Mouse (Mus musculus): ENCODE data around the gene Palmd. TPM values are rescaled to one million over a fixed set of nuclear protein-coding genes. Genes with fewer than 3 reads are reported as not detected.

The Palmd gene
- polyA plus RNA-seq, 1 experiment from 2014 or later: 7.7 TPM

- H3K4me1 ChIP-seq (replicated peaks; ENCODE audit: control insufficient read depth, insufficient read depth, low read length): no peaks in the 10 kb centered on the region
- no peak overlapping the region for H3K4me2 ChIP-seq (replicated peaks; ENCODE audit: low read depth, low read length)
- no peaks in the 10 kb centered on the region for H3K36me3 ChIP-seq (ENCODE audit: control insufficient read depth, insufficient read depth, low read length)
- H3K27ac ChIP-seq (ENCODE audit: low read depth, low read length): no peak overlapping the region
- ATAC-seq (ENCODE audit: low FRiP score) (no peak), DNase-seq (ENCODE audit: low spot score) (no peak)
- H3K9ac ChIP-seq (ENCODE audit: low read depth, low read length): no peak overlapping the region
- H3K27me3 ChIP-seq (ENCODE audit: control insufficient read depth, insufficient read depth, low read length): no peaks in the 10 kb centered on the region
- no peak overlapping the region for H3K4me3 ChIP-seq (ENCODE audit: low read depth, low read length)
- WGBS: 78% methylated on average over 9 of the region's 9 CpGs
- no peaks in the 10 kb centered on the region for H3K9me3 ChIP-seq (ENCODE audit: control insufficient read depth, low read length)
These were observed 75.9 kb downstream of the Palmd start for GRCm38 (mm10) chr3:116892872-116893271.

GRCm38 (mm10) chr3:116892206-116892563 is 76.6 kb downstream of the Palmd start:
- 90% methylated on average over 6 of the region's 6 CpGs for WGBS
- ATAC-seq (ENCODE audit: low FRiP score) (peak; percentile 32; the same call in 1 of the 2 replicates), DNase-seq (ENCODE audit: low spot score) (no peak)
- Histone ChIP-seq H3K4me3 (ENCODE audit: low read depth, low read length) (no peak overlapping the region), H3K36me3 (ENCODE audit: control insufficient read depth, insufficient read depth, low read length) (no peaks in the 10 kb centered on the region), H3K4me1 (replicated peaks; ENCODE audit: control insufficient read depth, insufficient read depth, low read length) (no peaks in the 10 kb centered on the region), H3K9me3 (ENCODE audit: control insufficient read depth, low read length) (no peaks in the 10 kb centered on the region), H3K27ac (ENCODE audit: low read depth, low read length) (no peak overlapping the region), H3K4me2 (replicated peaks; ENCODE audit: low read depth, low read length) (no peak overlapping the region), H3K27me3 (ENCODE audit: control insufficient read depth, insufficient read depth, low read length) (no peaks in the 10 kb centered on the region), H3K9ac (ENCODE audit: low read depth, low read length) (no peak overlapping the region)

GRCm38 (mm10) chr3:116891436-116892205 is 77.2 kb downstream of the Palmd start:
- Histone ChIP-seq H3K4me2 (replicated peaks; ENCODE audit: low read depth, low read length) (no peak overlapping the region), H3K36me3 (ENCODE audit: control insufficient read depth, insufficient read depth, low read length) (no peaks in the 10 kb centered on the region), H3K27ac (ENCODE audit: low read depth, low read length) (no peak overlapping the region), H3K27me3 (ENCODE audit: control insufficient read depth, insufficient read depth, low read length) (no peaks in the 10 kb centered on the region), H3K4me3 (ENCODE audit: low read depth, low read length) (no peak overlapping the region), H3K9me3 (ENCODE audit: control insufficient read depth, low read length) (no peaks in the 10 kb centered on the region), H3K9ac (ENCODE audit: low read depth, low read length) (no peak overlapping the region), H3K4me1 (replicated peaks; ENCODE audit: control insufficient read depth, insufficient read depth, low read length) (no peaks in the 10 kb centered on the region)
- DNase-seq (ENCODE audit: low spot score): peak; percentile 17
- WGBS: 78% methylated on average over 17 of the region's 17 CpGs
- peak; percentile 46 for ATAC-seq (ENCODE audit: low FRiP score)

- H3K36me3 ChIP-seq (ENCODE audit: control insufficient read depth, insufficient read depth, low read length): no peaks in the 10 kb centered on the region
- DNase-seq (ENCODE audit: low spot score) (no peak), ATAC-seq (ENCODE audit: low FRiP score) (no peak)
These were observed 78.2 kb downstream of the Palmd start for GRCm38 (mm10) chr3:116890576-116890975.

GRCm38 (mm10) chr3:116889358-116889757 is 79.4 kb downstream of the Palmd start:
- Histone ChIP-seq H3K4me2 (replicated peaks; ENCODE audit: low read depth, low read length) (no peak overlapping the region), H3K9ac (ENCODE audit: low read depth, low read length) (no peak overlapping the region)

More at GRCm38 (mm10) chr3:116890576-116890975, 78.2 kb downstream of the Palmd start:
- 96% methylated on average over 4 of the region's 4 CpGs for WGBS
- Histone ChIP-seq H3K4me2 (replicated peaks; ENCODE audit: low read depth, low read length) (no peak overlapping the region), H3K9ac (ENCODE audit: low read depth, low read length) (no peak overlapping the region), H3K27ac (ENCODE audit: low read depth, low read length) (no peak overlapping the region), H3K4me3 (ENCODE audit: low read depth, low read length) (no peak overlapping the region), H3K27me3 (ENCODE audit: control insufficient read depth, insufficient read depth, low read length) (no peaks in the 10 kb centered on the region), H3K4me1 (replicated peaks; ENCODE audit: control insufficient read depth, insufficient read depth, low read length) (no peaks in the 10 kb centered on the region), H3K9me3 (ENCODE audit: control insufficient read depth, low read length) (no peaks in the 10 kb centered on the region)

GRCm38 (mm10) chr3:116884941-116885340 is 83.8 kb downstream of the Palmd start:
- Histone ChIP-seq H3K4me2 (replicated peaks; ENCODE audit: low read depth, low read length) (no peak overlapping the region), H3K9me3 (ENCODE audit: control insufficient read depth, low read length) (no peaks in the 10 kb centered on the region), H3K36me3 (ENCODE audit: control insufficient read depth, insufficient read depth, low read length) (no peaks in the 10 kb centered on the region), H3K4me1 (replicated peaks; ENCODE audit: control insufficient read depth, insufficient read depth, low read length) (no peaks in the 10 kb centered on the region), H3K9ac (ENCODE audit: low read depth, low read length) (no peak overlapping the region), H3K27me3 (ENCODE audit: control insufficient read depth, insufficient read depth, low read length) (no peaks in the 10 kb centered on the region), H3K4me3 (ENCODE audit: low read depth, low read length) (no peak overlapping the region), H3K27ac (ENCODE audit: low read depth, low read length) (no peak overlapping the region)
- whole genome bisulfite sequencing: 90% methylated on average over 8 of the region's 8 CpGs
- ATAC-seq (ENCODE audit: low FRiP score) (no peak), DNase-seq (ENCODE audit: low spot score) (no peak)

More at GRCm38 (mm10) chr3:116889358-116889757, 79.4 kb downstream of the Palmd start:
- Histone ChIP-seq H3K4me1 (replicated peaks; ENCODE audit: control insufficient read depth, insufficient read depth, low read length) (no peaks in the 10 kb centered on the region), H3K27ac (ENCODE audit: low read depth, low read length) (no peak overlapping the region), H3K36me3 (ENCODE audit: control insufficient read depth, insufficient read depth, low read length) (no peaks in the 10 kb centered on the region), H3K4me3 (ENCODE audit: low read depth, low read length) (no peak overlapping the region), H3K9me3 (ENCODE audit: control insufficient read depth, low read length) (no peaks in the 10 kb centered on the region), H3K27me3 (ENCODE audit: control insufficient read depth, insufficient read depth, low read length) (no peaks in the 10 kb centered on the region)
- WGBS: 96% methylated on average over 7 of the region's 7 CpGs
- DNase-seq (ENCODE audit: low spot score): no peak
- ATAC-seq (ENCODE audit: low FRiP score): no peak

GRCm38 (mm10) chr3:116882221-116882960 is 86.4 kb downstream of the Palmd start:
- Histone ChIP-seq H3K27me3 (ENCODE audit: control insufficient read depth, insufficient read depth, low read length) (no peaks in the 10 kb centered on the region), H3K4me2 (replicated peaks; ENCODE audit: low read depth, low read length) (no peak overlapping the region), H3K4me1 (replicated peaks; ENCODE audit: control insufficient read depth, insufficient read depth, low read length) (no peaks in the 10 kb centered on the region), H3K27ac (ENCODE audit: low read depth, low read length) (no peak overlapping the region), H3K4me3 (ENCODE audit: low read depth, low read length) (no peak overlapping the region), H3K9me3 (ENCODE audit: control insufficient read depth, low read length) (no peaks in the 10 kb centered on the region), H3K9ac (ENCODE audit: low read depth, low read length) (no peak overlapping the region), H3K36me3 (ENCODE audit: control insufficient read depth, insufficient read depth, low read length) (no peaks in the 10 kb centered on the region)
- no peak for ATAC-seq (ENCODE audit: low FRiP score)
- DNase-seq (ENCODE audit: low spot score): no peak
- 92% methylated on average over 14 of the region's 14 CpGs for WGBS

GRCm38 (mm10) chr3:116870372-116870771 is 98.4 kb downstream of the Palmd start:
- no peak overlapping the region for H3K27ac ChIP-seq (ENCODE audit: low read depth, low read length)
- H3K4me1 ChIP-seq (replicated peaks; ENCODE audit: control insufficient read depth, insufficient read depth, low read length): no peaks in the 10 kb centered on the region
- no peak overlapping the region for H3K9ac ChIP-seq (ENCODE audit: low read depth, low read length)
- WGBS: 69% methylated on average over 3 of the region's 3 CpGs
- no peak overlapping the region for H3K4me3 ChIP-seq (ENCODE audit: low read depth, low read length)
- no peaks in the 10 kb centered on the region for H3K9me3 ChIP-seq (ENCODE audit: control insufficient read depth, low read length)
- DNase-seq (ENCODE audit: low spot score): no peak
- no peaks in the 10 kb centered on the region for H3K36me3 ChIP-seq (ENCODE audit: control insufficient read depth, insufficient read depth, low read length)
- no peak for ATAC-seq (ENCODE audit: low FRiP score)
- H3K4me2 ChIP-seq (replicated peaks; ENCODE audit: low read depth, low read length): no peak overlapping the region
- no peaks in the 10 kb centered on the region for H3K27me3 ChIP-seq (ENCODE audit: control insufficient read depth, insufficient read depth, low read length)

All from hindbrain, embryonic 11.5 days (tissue).